Mouse (Mus musculus) macrophage (primary cell): ENCODE results near the gene Mlh1. TPM values are rescaled to one million over a fixed set of nuclear protein-coding genes. Genes with fewer than 3 reads are reported as not detected.

ENCODE experiments used
- H3K27ac ChIP-seq: fragments of 350-480 bp; formaldehyde crosslinking; 2 replicates; pipeline ENCODE4 v1.9.0; 2021
- H3K36me3 ChIP-seq: fragments of 350-480 bp; formaldehyde crosslinking; 2 replicates; pipeline ENCODE4 v1.9.0; 2021; ENCODE audit errors: inconsistent target
- H3K4me3 ChIP-seq: fragments of 350-480 bp; formaldehyde crosslinking; 2 replicates; pipeline ENCODE4 v1.9.0; 2021; ENCODE audit errors: inconsistent target
- H3K79me2 ChIP-seq: fragments of 350-480 bp; formaldehyde crosslinking; 2 replicates; pipeline ENCODE4 v1.9.0; 2021; ENCODE audit errors: inconsistent target
- WGBS: methylation state at CpG from one replicate; pipeline ENCODE4 v1.1.7; 2026; ENCODE audit warnings: inconsistent platforms; ENCODE audit not compliant: missing documents; 5-methylcytosine and 5-hydroxymethylcytosine counted together
- polyA plus RNA-seq: library from polyadenylated mRNA; stranded (reverse); fragments of 250-400 nt; gene quantifications from 3 replicates; pipeline ENCODE4 v1.2.4, GENCODE M21; 2018; ENCODE audit warnings: inconsistent platforms

Gene Mlh1
- polyA plus RNA-seq, 1 experiment from 2014 or later = 8.2 TPM

GRCm38 (mm10) chr9:111213501-111213900, 58.1 kb downstream of the Mlh1 start:
- peaks cover 22% of the 10 kb centered on the region; the same call in 1 of the 2 replicates for H3K36me3 ChIP-seq
- H3K27ac ChIP-seq = no peak overlapping the region
- H3K79me2 ChIP-seq = no peaks in the 10 kb centered on the region
- 49% methylated on average over 6 of the region's 6 CpGs for WGBS
- H3K4me3 ChIP-seq = no peak overlapping the region

GRCm38 (mm10) chr9:111211122-111212041, 60.2 kb downstream of the Mlh1 start:
- peaks cover 30% of the 10 kb centered on the region; the same call in 1 of the 2 replicates for H3K36me3 ChIP-seq
- WGBS = 91% methylated on average over 10 of the region's 10 CpGs
- H3K79me2 ChIP-seq = no peaks in the 10 kb centered on the region
- no peak overlapping the region for H3K4me3 ChIP-seq
- H3K27ac ChIP-seq = no peak overlapping the region

GRCm38 (mm10) chr9:111210412-111210811, 61.2 kb downstream of the Mlh1 start:
- H3K79me2 ChIP-seq = no peaks in the 10 kb centered on the region
- H3K36me3 ChIP-seq = peaks cover 26% of the 10 kb centered on the region; the same call in 1 of the 2 replicates
- WGBS = 97% methylated on average over 4 of the region's 4 CpGs

GRCm38 (mm10) chr9:111209158-111209699, 62.4 kb downstream of the Mlh1 start:
- Histone ChIP-seq H3K4me3 (no peak overlapping the region), H3K27ac (no peak overlapping the region), H3K36me3 (peaks cover 21% of the 10 kb centered on the region; the same call in 1 of the 2 replicates), H3K79me2 (no peaks in the 10 kb centered on the region)
- WGBS = 97% methylated on average over 7 of the region's 7 CpGs

More at GRCm38 (mm10) chr9:111210412-111210811, 61.2 kb downstream of the Mlh1 start:
- Histone ChIP-seq H3K4me3 (no peak overlapping the region), H3K27ac (no peak overlapping the region)

- H3K36me3 ChIP-seq = peaks cover 17% of the 10 kb centered on the region; the same call in 1 of the 2 replicates
- H3K4me3 ChIP-seq = no peak overlapping the region
- no peak overlapping the region for H3K27ac ChIP-seq
- no peaks in the 10 kb centered on the region for H3K79me2 ChIP-seq
- WGBS = 100% methylated on average over 3 of the region's 3 CpGs
Measured at GRCm38 (mm10) chr9:111208185-111208584, 63.4 kb downstream of the Mlh1 start.

- no peaks in the 10 kb centered on the region for H3K79me2 ChIP-seq
- H3K27ac ChIP-seq = no peak overlapping the region
- H3K36me3 ChIP-seq = peaks cover 17% of the 10 kb centered on the region; the same call in 1 of the 2 replicates
- H3K4me3 ChIP-seq = no peak overlapping the region
- 98% methylated on average over 3 of the region's 3 CpGs for WGBS
Measured at GRCm38 (mm10) chr9:111207683-111208082, 63.9 kb downstream of the Mlh1 start.

GRCm38 (mm10) chr9:111204601-111205375, 66.8 kb downstream of the Mlh1 start:
- Histone ChIP-seq H3K79me2 (no peaks in the 10 kb centered on the region), H3K27ac (no peak overlapping the region), H3K36me3 (peaks cover 25% of the 10 kb centered on the region; the same call in 1 of the 2 replicates), H3K4me3 (no peak overlapping the region)
- 81% methylated on average over 9 of the region's 9 CpGs for WGBS

- Histone ChIP-seq H3K27ac (no peak overlapping the region), H3K36me3 (peaks cover 30% of the 10 kb centered on the region), H3K79me2 (no peaks in the 10 kb centered on the region), H3K4me3 (no peak overlapping the region)
Measured at GRCm38 (mm10) chr9:111200208-111200607, 71.4 kb downstream of the Mlh1 start.

- H3K27ac ChIP-seq = no peak overlapping the region
- H3K36me3 ChIP-seq = peaks cover 27% of the 10 kb centered on the region
- WGBS = 88% methylated on average over 1 of the region's 1 CpGs
- no peaks in the 10 kb centered on the region for H3K79me2 ChIP-seq
- no peak overlapping the region for H3K4me3 ChIP-seq
Measured at GRCm38 (mm10) chr9:111198332-111198731, 73.3 kb downstream of the Mlh1 start.

- Histone ChIP-seq H3K4me3 (no peak overlapping the region), H3K27ac (no peak overlapping the region), H3K36me3 (peaks cover 31% of the 10 kb centered on the region), H3K79me2 (no peaks in the 10 kb centered on the region)
- WGBS = 88% methylated on average over 4 of the region's 4 CpGs
Measured at GRCm38 (mm10) chr9:111197712-111198111, 73.9 kb downstream of the Mlh1 start.

- no peak overlapping the region for H3K4me3 ChIP-seq
- peaks cover 31% of the 10 kb centered on the region for H3K36me3 ChIP-seq
- 97% methylated on average over 3 of the region's 3 CpGs for WGBS
- H3K27ac ChIP-seq = no peak overlapping the region
- no peaks in the 10 kb centered on the region for H3K79me2 ChIP-seq
Measured at GRCm38 (mm10) chr9:111197116-111197515, 74.5 kb downstream of the Mlh1 start.

GRCm38 (mm10) chr9:111193211-111193610, 78.4 kb downstream of the Mlh1 start:
- no peak overlapping the region for H3K27ac ChIP-seq
- H3K4me3 ChIP-seq = no peak overlapping the region
- no peaks in the 10 kb centered on the region for H3K79me2 ChIP-seq
- peaks cover 46% of the 10 kb centered on the region for H3K36me3 ChIP-seq
- WGBS = 94% methylated on average over 2 of the region's 2 CpGs

- Histone ChIP-seq H3K4me3 (no peak overlapping the region), H3K36me3 (peaks cover 39% of the 10 kb centered on the region), H3K79me2 (peaks cover 14% of the 10 kb centered on the region; the same call in 1 of the 2 replicates), H3K27ac (no peak overlapping the region)
- WGBS = 88% methylated on average over 7 of the region's 7 CpGs
Measured at GRCm38 (mm10) chr9:111188731-111189130, 82.9 kb downstream of the Mlh1 start.

- WGBS = 95% methylated on average over 6 of the region's 6 CpGs
- no peak overlapping the region for H3K27ac ChIP-seq
- peaks cover 32% of the 10 kb centered on the region for H3K36me3 ChIP-seq
- H3K4me3 ChIP-seq = no peak overlapping the region
- H3K79me2 ChIP-seq = peaks cover 28% of the 10 kb centered on the region; the same call in 1 of the 2 replicates
Measured at GRCm38 (mm10) chr9:111186861-111187260, 84.7 kb downstream of the Mlh1 start.
